Mouse (Mus musculus) fibroblast of lung, adult 2 months (primary cell): ENCODE results near the gene Pak6.
"Not testable (repeated sequence)": the region's sequence is repeated elsewhere in the genome, so short reads cannot be mapped to it uniquely, and the experiment has no call there.

Source experiments
- DNase-seq: peaks from one replicate; pipeline ENCODE4 v3.0.0-alpha.2; 2011; ENCODE audit warnings: low read depth

The Pak6 gene

DNA sequence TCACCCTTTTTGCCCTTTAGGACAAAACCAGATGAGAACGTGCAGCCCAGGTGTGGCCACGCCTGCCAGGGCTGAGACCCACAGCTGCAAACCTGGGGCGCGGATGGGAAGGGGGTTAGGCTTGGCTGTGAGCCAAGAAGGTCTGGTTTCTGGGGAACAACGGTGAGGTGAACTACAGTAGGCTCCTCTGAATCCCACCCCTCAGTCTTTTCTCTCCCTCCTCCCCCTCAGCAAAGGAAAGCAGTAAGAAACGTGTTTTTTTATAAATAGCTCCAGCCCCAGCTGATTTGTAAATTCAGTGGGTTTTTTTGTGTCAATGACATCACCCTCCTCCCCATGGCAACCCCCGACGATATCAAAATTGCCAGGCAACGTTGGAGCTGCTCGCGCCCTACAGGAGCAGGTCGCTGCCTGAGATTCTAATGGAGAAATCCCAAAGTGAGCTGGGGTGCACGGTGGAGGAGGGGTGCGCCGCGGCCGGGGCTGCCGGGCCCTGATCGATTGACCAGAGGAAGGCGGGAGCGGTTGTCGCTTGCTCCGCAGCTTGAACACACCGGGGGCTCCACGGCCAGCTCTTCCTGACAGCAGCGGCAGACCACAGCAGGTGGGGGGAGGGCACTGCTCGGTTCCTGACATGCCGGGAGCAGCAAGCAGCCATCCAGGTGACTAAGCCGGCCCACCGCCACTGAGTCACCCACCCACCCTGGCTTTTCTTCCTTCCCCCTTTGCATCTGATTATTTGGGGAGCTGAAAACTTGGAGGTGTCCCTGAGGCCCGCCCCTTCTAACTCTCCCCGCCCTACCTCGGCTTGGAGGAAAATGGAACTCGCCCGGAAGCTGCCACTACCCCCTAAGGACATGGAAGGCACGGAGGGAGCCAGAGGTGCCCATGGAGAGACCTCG is at the start of gene Pak6:
Gene Pak6 (plus strand): TSS at position 402 of the 902 bp plus-strand sequence.
- no peak for DNase-seq

DNA sequence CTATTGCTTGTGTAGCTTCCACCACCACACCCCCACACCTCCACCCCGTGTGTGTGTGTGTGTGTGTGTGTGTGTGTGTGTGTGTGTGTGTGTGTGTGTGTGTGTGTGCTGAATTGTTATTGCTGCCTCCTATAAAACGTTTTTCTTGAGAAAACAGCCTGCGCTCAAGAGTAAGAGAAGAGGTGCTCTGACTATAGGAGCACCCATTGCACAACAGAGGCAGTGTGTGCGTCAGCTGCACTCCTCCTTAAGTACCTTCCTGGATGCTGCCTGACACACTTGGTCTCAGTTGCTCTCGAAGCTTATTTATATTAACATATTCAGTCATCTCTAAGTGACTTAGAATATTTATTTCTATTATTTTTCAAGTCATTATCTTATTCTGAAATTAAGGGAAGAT is 45.1 kb upstream of the Pak6 start:
- DNase-seq: no peak

DNA sequence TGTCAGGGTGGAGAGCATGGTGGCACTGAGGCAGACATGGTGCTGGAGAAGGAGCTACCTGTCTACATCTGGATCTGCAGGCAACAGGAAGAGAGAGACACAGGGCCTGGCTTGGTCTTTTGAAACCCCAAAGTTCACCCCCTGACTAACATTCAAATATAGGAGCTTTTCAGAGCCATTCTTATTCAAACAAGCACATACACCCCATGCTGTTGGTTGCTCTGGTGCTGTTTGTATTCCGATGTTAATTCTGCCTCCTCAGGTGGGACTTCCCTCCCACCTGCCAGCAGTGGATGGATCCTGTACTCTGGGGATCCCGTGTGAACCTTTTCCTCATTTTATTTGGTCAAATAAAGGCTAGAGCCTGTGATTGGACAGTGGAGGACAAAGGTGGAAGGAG is 43.0 kb upstream of the Pak6 start:
- no peak for DNase-seq

DNA sequence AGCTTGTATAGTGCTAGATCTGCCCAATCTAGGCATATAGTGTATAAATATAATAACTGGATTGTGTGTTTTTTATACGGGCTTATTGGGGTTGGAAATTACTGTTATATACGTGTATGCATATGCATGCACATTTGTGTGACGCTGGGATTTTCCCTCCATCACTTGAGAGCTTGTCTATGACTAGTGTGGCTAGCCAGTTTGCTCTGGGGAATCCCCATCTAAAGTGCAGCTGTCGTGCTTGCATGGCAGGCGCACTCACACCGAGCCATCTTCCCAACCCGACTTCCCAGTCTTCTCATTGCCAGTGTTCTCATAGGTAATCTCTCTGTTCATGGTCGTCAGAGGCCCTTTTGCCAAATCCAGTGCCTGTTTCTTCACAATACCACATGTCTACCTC is 42.5 kb upstream of the Pak6 start:
- DNase-seq: no peak

DNA sequence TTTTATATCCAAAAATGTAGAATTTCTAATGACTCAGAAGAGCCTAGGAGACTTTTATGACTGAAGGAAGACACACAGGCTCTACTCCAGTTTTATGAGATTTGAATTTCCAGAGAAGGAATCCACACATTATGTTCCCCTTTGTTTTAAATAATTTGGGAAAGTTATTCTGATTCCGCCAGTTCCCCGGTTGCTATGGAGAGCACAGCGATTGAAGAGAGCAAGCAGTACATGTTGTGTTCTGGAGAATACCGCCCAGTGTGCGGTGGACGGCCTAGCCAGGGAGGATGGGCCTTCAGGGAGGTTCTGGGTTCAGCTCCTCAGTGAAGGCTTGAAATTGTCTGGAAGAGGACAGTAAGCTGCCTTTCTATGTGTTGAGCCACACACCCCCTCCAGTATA is 33.8 kb upstream of the Pak6 start:
- no peak for DNase-seq

DNA sequence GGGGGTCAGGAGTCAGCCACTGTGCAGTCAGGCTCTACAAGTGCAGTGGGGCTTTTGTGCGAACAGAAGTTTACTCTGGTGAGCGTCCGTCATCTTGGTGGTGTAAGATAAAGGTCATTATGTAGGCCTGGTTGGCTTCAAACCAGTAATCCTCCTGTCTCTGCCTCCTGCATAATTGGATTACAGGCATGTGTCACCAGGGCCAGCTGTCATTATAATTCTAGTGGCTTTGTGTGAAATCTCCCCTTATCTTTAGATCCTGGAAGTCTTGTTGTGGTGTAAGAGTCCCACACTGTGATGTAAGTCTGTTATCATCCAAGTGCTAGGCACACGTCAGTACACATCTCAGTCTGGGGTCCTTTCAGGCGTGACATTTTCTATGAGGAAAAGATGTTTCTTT is 29.7 kb upstream of the Pak6 start:
- no peak for DNase-seq

DNA sequence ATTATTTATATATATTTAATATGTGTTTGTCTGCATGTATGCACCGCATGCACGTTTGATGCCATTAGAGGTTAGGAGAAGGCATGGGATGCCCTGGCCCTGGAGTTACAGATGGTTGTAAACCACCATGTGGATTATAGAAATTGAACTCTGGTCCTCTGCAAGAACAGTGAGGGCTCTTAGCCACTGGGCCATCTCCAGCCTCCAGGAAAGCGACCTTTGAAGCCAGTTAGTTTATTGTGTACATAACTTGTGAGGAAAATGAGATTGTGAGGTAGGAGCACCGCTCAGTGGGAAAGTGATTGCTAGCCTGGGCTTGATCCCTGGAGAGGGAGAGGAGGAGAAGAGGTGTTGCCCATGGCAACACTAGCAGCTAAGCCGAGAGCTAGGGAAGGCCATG is 25.8 kb upstream of the Pak6 start:
- no peak for DNase-seq

DNA sequence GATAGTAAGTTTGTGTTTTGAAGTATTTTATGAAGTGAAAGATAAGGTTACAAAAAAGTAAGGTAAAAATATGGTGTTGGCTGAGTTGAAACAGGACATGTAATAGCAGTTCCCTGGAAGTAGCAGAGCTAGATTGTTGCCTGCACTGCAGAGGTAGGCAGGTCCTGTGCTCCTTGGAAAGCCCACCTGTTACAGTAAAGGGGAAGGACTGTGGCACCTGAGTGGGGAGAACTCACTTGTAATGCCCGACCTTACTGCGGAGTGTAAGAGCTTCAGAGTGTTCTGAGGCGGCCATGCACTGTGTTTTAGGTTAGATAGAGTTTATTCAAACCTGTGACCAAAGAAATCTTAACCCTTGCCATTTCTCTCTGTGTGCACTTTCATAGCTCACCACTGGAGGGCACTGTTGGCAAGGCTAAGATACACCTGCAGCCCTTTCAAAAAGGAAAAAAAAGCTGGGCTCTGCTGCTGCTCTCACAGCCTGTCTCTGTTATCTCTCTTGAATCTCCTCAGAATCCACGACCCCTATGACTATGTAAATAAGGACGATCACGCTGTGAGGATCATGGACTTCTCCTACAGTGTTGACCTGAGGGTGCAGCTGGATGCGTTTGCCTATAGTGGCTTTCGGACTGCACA is 25.1 kb upstream of the Pak6 start:
- no peak for DNase-seq

DNA sequence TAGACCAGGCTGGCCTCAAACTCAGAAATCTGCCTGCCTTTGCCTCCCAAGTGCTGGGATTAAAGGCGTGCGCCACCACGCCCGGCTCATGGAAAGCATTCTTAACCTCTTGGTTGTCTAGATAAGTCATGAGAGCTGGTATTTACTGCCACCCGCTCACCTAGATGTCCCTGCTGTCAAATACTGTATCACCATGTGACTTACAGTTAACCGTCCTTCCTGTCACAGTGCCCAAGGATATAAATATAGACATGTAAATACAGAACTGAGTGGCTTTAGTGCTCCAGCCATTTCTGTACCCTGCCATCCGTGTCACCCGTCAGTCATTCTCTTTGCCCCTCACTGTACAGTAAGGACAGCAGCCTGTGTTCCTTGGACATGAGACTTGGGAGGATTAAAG is 24.4 kb upstream of the Pak6 start:
- no peak for DNase-seq

DNA sequence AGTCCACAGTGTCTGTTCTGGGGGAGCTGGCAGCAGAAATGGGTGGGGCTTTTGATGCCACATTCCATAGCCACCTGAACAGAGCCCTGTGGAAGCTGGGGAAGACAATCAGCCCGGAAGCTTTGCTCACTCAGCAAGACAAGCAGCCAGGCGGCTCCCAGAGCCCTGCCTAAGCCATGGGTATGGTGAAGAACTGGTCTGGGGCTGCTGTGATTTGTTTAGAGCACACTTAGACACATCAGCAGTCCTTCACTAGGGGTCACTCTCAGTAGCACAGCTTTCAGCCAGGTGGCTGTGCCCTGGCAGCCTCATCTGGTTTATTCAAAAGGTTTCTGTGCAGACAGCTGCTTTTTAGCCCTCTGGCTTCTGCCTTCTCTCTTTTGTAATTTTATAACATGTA is 22.0 kb upstream of the Pak6 start:
- DNase-seq: no peak

DNA sequence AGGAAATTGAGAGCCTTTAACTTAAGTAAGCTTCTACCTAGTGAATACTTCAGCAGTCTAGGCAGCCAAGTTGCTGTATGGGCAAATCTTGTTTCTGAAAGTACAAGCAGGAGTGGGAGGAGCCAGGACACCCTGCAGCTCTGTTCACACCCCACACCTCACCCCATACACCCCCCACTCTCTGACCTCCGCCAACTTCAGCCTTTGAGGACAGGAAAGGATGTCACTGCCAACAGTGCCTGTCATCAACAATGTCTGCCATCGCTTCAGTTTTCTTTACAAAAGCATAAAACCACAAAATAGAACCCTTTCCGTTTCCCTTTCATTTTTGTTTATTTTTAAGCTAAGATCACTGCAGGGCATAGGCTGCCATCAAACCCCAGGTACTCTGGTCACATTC is 20.7 kb upstream of the Pak6 start:
- no peak for DNase-seq

DNA sequence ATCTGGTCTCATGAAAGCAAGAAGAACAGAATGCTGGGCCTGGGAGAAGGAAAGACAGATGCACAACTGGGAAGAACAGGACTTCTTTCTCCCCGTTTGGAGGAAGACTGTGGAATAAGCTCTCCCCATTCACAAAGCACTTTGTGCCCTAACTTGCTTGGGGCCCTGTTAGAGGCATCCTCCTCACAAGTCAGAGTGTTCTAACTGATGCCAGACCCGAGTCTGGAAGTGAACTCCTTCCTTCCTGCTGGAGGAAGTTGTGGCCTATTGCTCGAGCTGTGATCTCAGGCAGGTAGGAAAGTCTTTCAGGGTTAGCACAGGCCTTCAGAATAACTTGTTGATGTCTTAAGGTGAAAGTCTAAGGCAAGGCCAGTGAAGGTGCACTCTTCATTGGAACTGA is 20.2 kb upstream of the Pak6 start:
- no peak for DNase-seq

DNA sequence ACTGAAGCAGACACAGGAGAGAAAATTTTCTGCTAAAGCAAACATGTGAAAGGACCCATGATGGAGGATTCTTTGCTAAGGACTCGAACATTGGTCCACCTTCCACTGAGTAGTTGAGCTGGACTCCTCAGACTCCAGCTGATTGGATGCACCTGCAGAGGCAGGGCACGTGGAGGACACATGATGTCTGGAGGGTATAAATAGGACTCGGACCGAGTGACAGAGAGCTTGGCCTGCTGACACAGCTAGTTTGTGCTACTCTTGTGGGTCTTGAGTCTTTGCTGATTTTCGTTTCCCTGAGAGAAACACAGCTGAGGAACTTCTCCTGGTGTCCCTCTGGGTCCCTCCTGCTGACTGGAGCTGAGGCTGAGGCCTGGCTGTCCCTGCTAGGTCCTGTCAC is 16.4 kb upstream of the Pak6 start:
- DNase-seq: no peak

DNA sequence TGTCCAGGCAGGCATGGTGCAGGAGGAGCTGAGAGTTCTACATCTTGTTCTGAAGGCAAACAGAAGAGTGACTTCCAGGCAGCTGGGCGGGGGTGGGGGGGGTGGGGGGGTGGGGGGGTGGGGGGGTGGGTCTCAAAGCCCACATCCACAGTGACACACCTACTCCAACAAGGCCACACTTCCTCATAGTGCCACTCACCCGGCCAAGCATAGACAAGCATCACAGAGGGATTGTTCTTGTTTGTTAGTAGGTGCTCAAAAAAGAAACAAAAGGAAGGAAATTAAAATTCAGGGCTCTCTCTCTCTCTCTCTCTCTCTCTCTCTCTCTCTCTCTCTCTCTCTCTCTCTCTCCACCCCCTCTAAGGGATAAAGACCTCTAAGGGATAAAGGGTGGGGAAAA is 12.4 kb upstream of the Pak6 start:
- DNase-seq: not testable (repeated sequence)

DNA sequence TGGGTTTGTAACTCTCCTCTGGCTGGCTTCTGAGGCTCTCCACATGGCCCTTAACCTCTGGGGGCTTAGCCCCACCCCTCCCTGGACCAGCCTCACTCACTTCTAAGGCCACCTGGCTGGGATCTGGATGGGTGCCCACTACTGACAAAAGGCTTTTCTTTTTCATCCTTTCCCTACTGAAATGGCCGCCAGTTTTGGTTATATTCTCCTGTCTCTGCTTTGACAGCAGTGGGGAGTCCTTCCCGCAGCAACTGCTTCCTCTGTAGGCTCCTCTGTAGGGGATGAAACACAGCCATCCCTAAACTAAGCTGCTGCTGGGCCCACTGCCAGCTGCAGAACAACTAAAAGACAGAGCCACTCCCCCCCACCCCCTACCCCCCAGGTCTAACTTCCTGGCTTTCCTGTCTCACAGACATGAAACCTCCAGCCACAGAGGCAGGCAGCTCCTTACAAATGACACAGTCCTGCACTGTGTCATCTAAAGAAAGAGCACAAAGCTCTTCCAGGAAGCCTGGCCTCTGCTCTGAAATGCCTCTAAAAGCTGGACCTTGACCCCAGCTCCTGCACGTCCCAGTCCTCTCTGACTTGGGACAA is 6.3 kb upstream of the Pak6 start:
- no peak for DNase-seq

DNA sequence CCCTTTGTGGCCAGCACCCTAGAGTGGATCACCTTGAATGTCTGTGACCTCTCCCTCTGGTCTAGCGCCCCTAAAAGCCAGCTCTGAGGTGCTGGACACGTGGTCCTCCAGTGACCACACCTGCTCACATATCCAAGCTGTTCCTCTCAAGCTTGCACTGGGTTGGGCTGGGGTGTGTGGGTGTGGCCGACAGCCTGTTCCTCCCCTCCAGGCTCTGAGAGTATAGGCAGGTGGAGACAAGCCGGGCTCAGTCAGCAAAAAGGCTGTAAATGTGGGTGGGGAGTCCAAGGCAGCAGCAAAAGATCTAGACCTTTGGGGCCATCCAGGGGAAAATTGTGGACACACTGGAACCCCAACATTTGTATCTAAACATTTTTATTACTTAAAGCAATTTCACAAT is 4.6 kb upstream of the Pak6 start:
- no peak for DNase-seq

DNA sequence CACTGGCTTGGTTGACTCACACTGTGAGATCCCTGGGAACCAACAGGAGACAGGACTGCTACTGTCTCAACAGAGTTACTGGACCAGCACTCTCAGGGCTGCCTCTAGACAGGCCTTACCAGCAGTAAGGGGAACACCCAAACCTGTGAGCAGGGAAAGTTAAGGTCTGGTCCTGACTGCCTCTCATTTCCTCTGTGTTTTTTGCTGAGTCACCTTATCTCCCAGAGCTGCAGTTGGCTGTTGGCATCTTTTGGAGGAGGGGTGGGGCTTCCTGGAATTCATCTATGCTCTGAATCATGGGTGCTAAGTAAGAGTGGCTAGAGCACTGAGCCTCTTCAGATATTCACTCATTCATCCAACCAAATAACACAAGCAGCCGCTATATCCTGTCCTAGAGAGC is 4.0 kb upstream of the Pak6 start:
- DNase-seq: peak; percentile 79

DNA sequence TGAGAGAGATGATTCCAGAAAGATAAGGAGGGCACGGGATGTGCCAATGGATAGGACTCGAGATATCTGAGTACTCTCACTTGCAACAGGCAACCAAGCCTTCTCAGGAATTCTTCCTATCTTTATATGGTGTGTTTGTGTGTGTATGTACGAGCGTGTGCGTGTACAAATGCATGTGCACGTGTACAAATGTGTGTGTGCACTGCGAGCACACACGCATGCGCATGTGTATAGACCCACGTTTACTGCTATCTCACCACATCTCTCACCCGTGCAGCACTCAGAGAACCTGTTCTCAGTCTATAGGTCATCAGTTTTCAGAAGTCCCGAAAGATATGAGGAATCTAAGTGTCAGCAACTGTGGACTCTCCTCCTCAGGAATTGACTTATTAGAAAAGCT is 3.6 kb upstream of the Pak6 start:
- no peak for DNase-seq

DNA sequence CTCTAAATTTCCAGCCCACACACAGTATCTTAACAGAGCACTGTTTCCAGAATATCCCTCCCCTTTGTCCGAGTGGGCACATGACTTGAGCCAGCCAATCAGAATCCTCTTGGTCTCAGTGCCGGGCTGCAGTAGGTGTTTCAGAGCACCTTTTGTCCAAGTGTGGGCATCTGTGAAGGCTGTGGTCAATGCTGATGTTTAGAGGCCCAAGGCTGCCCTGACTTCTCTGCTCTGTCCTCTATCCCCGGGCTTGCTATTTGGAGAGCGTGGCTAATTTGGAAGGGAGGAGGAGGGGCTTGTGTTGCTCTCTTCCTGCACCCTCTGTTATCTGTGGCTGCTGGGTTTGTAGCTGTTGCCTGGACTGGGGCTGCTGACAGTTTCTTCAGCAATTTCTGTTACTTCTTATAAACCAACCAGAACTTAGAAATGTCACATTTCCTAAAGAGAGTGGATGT is 3.1 kb upstream of the Pak6 start:
- no peak for DNase-seq

DNA sequence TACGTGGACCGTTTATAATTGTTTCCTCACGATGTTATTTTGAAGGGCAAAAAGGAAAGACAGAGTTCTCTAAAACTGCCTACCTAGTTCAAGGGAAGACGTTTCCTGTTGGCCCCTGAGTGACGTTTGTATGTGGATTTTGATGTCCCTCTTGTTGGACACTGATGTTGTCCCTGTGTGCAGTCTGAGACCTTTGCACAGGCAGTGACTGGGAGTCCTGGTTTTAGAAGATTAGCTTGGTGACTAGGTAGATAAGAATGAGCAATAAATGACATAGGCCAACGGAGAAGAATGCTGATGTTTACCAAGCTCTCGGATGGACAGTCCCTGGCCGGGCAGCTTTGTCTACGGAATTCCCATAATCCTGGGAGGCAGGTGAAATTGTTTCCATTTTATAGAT is 1.2 kb upstream of the Pak6 start:
- DNase-seq: no peak

DNA sequence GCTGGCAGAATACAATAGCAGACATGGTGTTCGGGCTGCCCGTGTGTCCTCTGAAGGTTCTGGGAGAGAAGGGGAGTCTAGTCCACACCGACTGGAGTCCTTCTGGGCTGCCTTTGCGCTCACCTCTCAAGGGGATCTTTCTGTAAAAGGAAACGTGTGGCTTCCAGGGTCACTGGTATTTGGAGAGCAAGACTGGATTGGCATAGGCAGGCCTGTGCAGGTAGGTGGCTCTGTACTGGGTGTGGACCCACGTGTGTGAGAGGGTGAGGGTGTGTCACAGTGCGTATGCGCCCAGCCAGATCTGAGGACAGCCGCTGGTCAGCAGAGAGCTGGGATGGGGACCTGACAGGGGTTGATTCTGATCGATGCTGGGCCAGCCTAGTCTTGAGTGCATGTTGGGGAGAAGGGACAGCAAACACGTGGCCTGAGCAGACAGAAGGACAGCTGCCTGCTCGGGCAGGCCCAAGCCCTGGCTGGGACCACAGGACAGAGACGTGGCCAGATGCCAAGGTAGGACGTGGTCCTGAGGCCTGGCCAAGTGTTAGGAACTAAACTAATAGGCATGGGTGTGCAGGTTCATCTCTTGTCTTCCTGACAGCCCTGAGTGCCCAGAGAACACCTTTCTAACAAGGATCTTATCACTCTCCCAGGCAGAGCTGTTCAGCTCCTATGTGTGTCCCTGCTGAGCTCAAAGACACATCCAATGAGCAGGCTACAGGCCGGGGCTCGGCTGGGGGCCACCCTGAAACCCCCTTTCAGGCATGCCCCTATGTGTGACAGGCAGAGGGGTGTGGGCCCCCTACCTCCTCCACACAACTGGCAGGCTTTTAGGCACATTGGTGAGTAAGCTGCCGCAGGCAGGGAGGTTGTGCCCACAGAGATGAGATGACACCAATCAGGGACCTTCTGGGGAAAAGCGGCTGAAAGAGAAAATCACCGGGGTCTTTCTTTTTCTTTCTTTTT is 982 bp downstream of the Pak6 start:
- no peak for DNase-seq

DNA sequence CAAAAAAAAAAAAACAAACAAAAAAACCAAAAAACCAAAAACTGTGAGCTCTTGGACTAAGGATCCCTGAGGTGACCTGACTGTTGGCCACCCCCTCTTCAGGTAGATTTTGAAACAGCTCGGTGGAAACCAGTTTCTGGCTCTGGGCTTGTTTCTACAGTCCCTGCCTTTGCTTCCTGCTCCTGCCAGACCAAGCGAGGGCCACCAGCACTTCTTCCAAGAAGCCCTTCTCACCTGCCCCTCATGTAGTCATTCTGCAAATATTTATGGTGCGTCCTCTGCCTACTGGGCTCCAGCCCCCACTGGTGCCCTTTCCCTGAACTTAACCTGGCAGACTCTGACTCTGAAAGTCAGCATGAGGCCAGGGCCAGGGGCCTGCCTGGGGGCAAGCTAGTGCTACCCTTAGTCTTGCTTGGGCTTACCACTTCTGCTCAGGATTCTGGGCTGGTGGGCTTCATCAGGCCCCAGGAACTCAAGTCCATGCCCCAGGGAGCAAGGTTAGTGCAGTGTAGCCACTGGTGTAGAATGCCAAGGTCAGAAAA is 1.9 kb downstream of the Pak6 start:
- no peak for DNase-seq
